Mouse (Mus musculus) embryonic facial prominence, embryonic 11.5 days (tissue): ENCODE results near the gene Cadps2. TPM values are rescaled to one million over a fixed set of nuclear protein-coding genes. Genes with fewer than 3 reads are reported as not detected.

Source experiments
- ATAC-seq: fragments of 200-750 bp; cut with Nextera tagmentation; replicated peaks from 2 replicates; pipeline ENCODE4 v1.8.0; 2017; ENCODE audit warnings: low read depth; ENCODE audit not compliant: insufficient number of reproducible peaks, low FRiP score, low TSS enrichment
- DNase-seq: peaks from one replicate; pipeline ENCODE4 v3.0.0-alpha.2; 2015; ENCODE audit warnings: low spot score
- H3K27ac ChIP-seq: fragments of 300-500 bp; sonication (generic); replicated peaks from 2 replicates; pipeline ENCODE4 v1.5.1; 2014; ENCODE audit warnings: mild to moderate bottlenecking, low read depth, low read length, control low read depth
- H3K27me3 ChIP-seq: fragments of 300-500 bp; sonication (generic); 2 replicates; pipeline ENCODE4 v1.6.1; 2014; ENCODE audit warnings: mild to moderate bottlenecking, low read length, moderate library complexity, mixed read lengths; ENCODE audit not compliant: control insufficient read depth, insufficient read depth
- H3K36me3 ChIP-seq: fragments of 300-500 bp; sonication (generic); replicated peaks from 2 replicates; pipeline ENCODE4 v1.6.1; 2014; ENCODE audit warnings: low read depth, mild to moderate bottlenecking, low read length, moderate library complexity, mixed read lengths; ENCODE audit not compliant: control insufficient read depth, insufficient read depth
- H3K4me1 ChIP-seq: fragments of 300-500 bp; sonication (generic); 2 replicates; pipeline ENCODE4 v1.6.1; 2014; ENCODE audit warnings: low read length, mixed read lengths; ENCODE audit not compliant: control insufficient read depth, insufficient read depth
- H3K4me2 ChIP-seq: fragments of 300-500 bp; sonication (generic); 2 replicates; pipeline ENCODE4 v1.6.1; 2014; ENCODE audit warnings: low read depth, mild to moderate bottlenecking, control low read depth, low read length, moderate library complexity
- H3K4me3 ChIP-seq: fragments of 300-500 bp; sonication (generic); 2 replicates; pipeline ENCODE4 v1.5.1; 2014; ENCODE audit warnings: low read depth, low read length, control low read depth
- H3K9ac ChIP-seq: fragments of 300-500 bp; sonication (generic); replicated peaks from 2 replicates; pipeline ENCODE4 v1.6.1; 2014; ENCODE audit warnings: mild to moderate bottlenecking, control low read depth, low read length
- H3K9me3 ChIP-seq: fragments of 300-500 bp; sonication (generic); replicated peaks from 2 replicates; pipeline ENCODE4 v1.6.1; 2016; ENCODE audit warnings: mild to moderate bottlenecking, low read length, inconsistent platforms, mixed read lengths; ENCODE audit not compliant: control insufficient read depth
- WGBS: fragments of 180-500 bp; shearing (Covaris S2); extraction: QIAGEN DNeasy Blood & Tissue Kit; methylation state at CpG from one replicate; pipeline ENCODE4 v1.1.7; 2014; 5-methylcytosine and 5-hydroxymethylcytosine counted together
- polyA plus RNA-seq: library from polyadenylated mRNA; unstranded; fragments of >200 nt; fragmentation: Nextera tagmentation; extraction: Ambion mirVana; gene quantifications from 2 replicates; pipeline ENCODE4 v1.2.1, GENCODE M21; 2014

Gene Cadps2
- polyA plus RNA-seq, 1 experiment from 2014 or later, result 2.8 TPM

- ATAC-seq, result no peak
- Histone ChIP-seq H3K4me3 (no peak overlapping the region), H3K36me3 (no peaks in the 10 kb centered on the region), H3K9ac (no peak overlapping the region), H3K9me3 (no peaks in the 10 kb centered on the region), H3K4me2 (no peak overlapping the region), H3K27ac (no peak overlapping the region), H3K27me3 (peaks cover 58% of the 10 kb centered on the region), H3K4me1 (0 out of 2 replicates have a peak, but pooled peaks cover 2% of the 10 kb centered on the region)
- 6% methylated on average over 8 of the region's 8 CpGs for WGBS
- DNase-seq, result no peak
Measured at GRCm38 (mm10) chr6:23255161-23255560, 584.1 kb downstream of the Cadps2 start.

- ATAC-seq (no peak), DNase-seq (peak; percentile 11)
- H3K9me3 ChIP-seq, result no peaks in the 10 kb centered on the region
- H3K9ac ChIP-seq, result no peak overlapping the region
- no peaks in the 10 kb centered on the region for H3K36me3 ChIP-seq
- H3K4me2 ChIP-seq, result no peak overlapping the region
- H3K4me1 ChIP-seq, result 0 out of 2 replicates have a peak, but pooled peaks cover 2% of the 10 kb centered on the region
- peaks cover 58% of the 10 kb centered on the region for H3K27me3 ChIP-seq
- H3K27ac ChIP-seq, result no peak overlapping the region
- WGBS, result 3% methylated on average over 11 of the region's 11 CpGs
- H3K4me3 ChIP-seq, result no peak overlapping the region
Measured at GRCm38 (mm10) chr6:23254644-23255043, 584.6 kb downstream of the Cadps2 start.

- Histone ChIP-seq H3K27me3 (peaks cover 54% of the 10 kb centered on the region), H3K27ac (no peak overlapping the region), H3K9ac (peak overlapping the region; percentile 25; the same call in 1 of the 2 replicates), H3K4me2 (peak overlapping the region; percentile 25), H3K36me3 (no peaks in the 10 kb centered on the region), H3K4me3 (peak overlapping the region; percentile 18; the same call in 1 of the 2 replicates), H3K4me1 (0 out of 2 replicates have a peak, but pooled peaks cover 2% of the 10 kb centered on the region), H3K9me3 (no peaks in the 10 kb centered on the region)
- ATAC-seq (peak; percentile 75), DNase-seq (peak; percentile 35)
- under 1% methylated on average over 43 of the region's 43 CpGs for WGBS
Measured at GRCm38 (mm10) chr6:23253353-23254311, 585.6 kb downstream of the Cadps2 start.

GRCm38 (mm10) chr6:23252196-23253135, 586.8 kb downstream of the Cadps2 start:
- Histone ChIP-seq H3K9me3 (no peaks in the 10 kb centered on the region), H3K9ac (no peak overlapping the region), H3K4me2 (no peak overlapping the region), H3K36me3 (no peaks in the 10 kb centered on the region), H3K4me1 (peaks cover 8% of the 10 kb centered on the region; the same call in 1 of the 2 replicates), H3K4me3 (no peak overlapping the region), H3K27me3 (peaks cover 54% of the 10 kb centered on the region), H3K27ac (no peak overlapping the region)
- 1% methylated on average over 20 of the region's 20 CpGs for WGBS
- peak; percentile 50 for DNase-seq
- ATAC-seq, result no peak

- Histone ChIP-seq H3K4me1 (peaks cover 9% of the 10 kb centered on the region; the same call in 1 of the 2 replicates), H3K4me3 (no peak overlapping the region), H3K27me3 (peaks cover 55% of the 10 kb centered on the region), H3K9me3 (no peaks in the 10 kb centered on the region), H3K9ac (no peak overlapping the region), H3K4me2 (no peak overlapping the region), H3K36me3 (no peaks in the 10 kb centered on the region), H3K27ac (no peak overlapping the region)
- DNase-seq (peak; percentile 20), ATAC-seq (no peak)
- WGBS, result under 1% methylated on average over 3 of the region's 3 CpGs
Measured at GRCm38 (mm10) chr6:23251431-23251830, 587.8 kb downstream of the Cadps2 start.

GRCm38 (mm10) chr6:23250288-23250955, 588.8 kb downstream of the Cadps2 start:
- no peaks in the 10 kb centered on the region for H3K36me3 ChIP-seq
- under 1% methylated on average over 22 of the region's 22 CpGs for WGBS
- no peaks in the 10 kb centered on the region for H3K9me3 ChIP-seq
- H3K4me2 ChIP-seq, result no peak overlapping the region
- H3K9ac ChIP-seq, result no peak overlapping the region
- peaks cover 52% of the 10 kb centered on the region for H3K27me3 ChIP-seq
- H3K4me3 ChIP-seq, result no peak overlapping the region
- H3K4me1 ChIP-seq, result peaks cover 9% of the 10 kb centered on the region; the same call in 1 of the 2 replicates
- H3K27ac ChIP-seq, result no peak overlapping the region
- DNase-seq (peak; percentile 38), ATAC-seq (no peak)

GRCm38 (mm10) chr6:23249616-23250287, 589.5 kb downstream of the Cadps2 start:
- H3K36me3 ChIP-seq, result no peaks in the 10 kb centered on the region
- H3K27ac ChIP-seq, result 0 out of 2 replicates have a peak overlapping the region, but pooled peaks have one; percentile 8
- H3K4me2 ChIP-seq, result peak overlapping the region; percentile 77
- H3K9ac ChIP-seq, result peak overlapping the region; percentile 52
- under 1% methylated on average over 29 of the region's 29 CpGs for WGBS
- no peaks in the 10 kb centered on the region for H3K9me3 ChIP-seq
- ATAC-seq (peak; percentile 58), DNase-seq (peak; percentile 71)
- H3K27me3 ChIP-seq, result peaks cover 48% of the 10 kb centered on the region
- peak overlapping the region; percentile 42 for H3K4me3 ChIP-seq
- peaks cover 9% of the 10 kb centered on the region; the same call in 1 of the 2 replicates for H3K4me1 ChIP-seq
